Mouse (Mus musculus) ES-Bruce4 (cell line): ENCODE data around the gene Wnt10b. TPM values are rescaled to one million over a fixed set of nuclear protein-coding genes. Genes with fewer than 3 reads are reported as not detected.

Experiments
- H3K27ac ChIP-seq: 2 replicates; pipeline ENCODE4 v1.5.1; 2012; ENCODE audit warnings: low read length, inconsistent platforms; ENCODE audit not compliant: insufficient read depth
- H3K27me3 ChIP-seq: 2 replicates; pipeline ENCODE4 v1.6.1; 2012; ENCODE audit warnings: mild to moderate bottlenecking, low read length, inconsistent platforms; ENCODE audit not compliant: control insufficient read depth, poor library complexity, insufficient read depth, severe bottlenecking
- H3K36me3 ChIP-seq: 2 replicates; pipeline ENCODE4 v1.6.1; 2012; ENCODE audit warnings: inconsistent platforms, mild to moderate bottlenecking, low read length, moderate library complexity; ENCODE audit not compliant: control insufficient read depth, poor library complexity, insufficient read depth, severe bottlenecking
- H3K4me1 ChIP-seq: one replicate; pipeline ENCODE4 v1.8.1; 2011; ENCODE audit warnings: low read length; ENCODE audit not compliant: control insufficient read depth, insufficient read depth
- H3K4me3 ChIP-seq: 2 replicates; pipeline ENCODE4 v1.5.1; 2011; ENCODE audit warnings: low read depth, mild to moderate bottlenecking, low read length
- H3K9ac ChIP-seq: 2 replicates; pipeline ENCODE4 v1.6.1; 2012; ENCODE audit warnings: low read depth, mild to moderate bottlenecking, inconsistent platforms; ENCODE audit not compliant: poor library complexity, severe bottlenecking
- H3K9me3 ChIP-seq: replicated peaks from 2 replicates; pipeline ENCODE4 v1.6.1; 2012; ENCODE audit warnings: mild to moderate bottlenecking, low read length, inconsistent platforms; ENCODE audit not compliant: control insufficient read depth, poor library complexity, insufficient read depth, severe bottlenecking
- CTCF ChIP-seq: IDR thresholded peaks from one replicate; pipeline ENCODE4 v1.8.1; 2011; ENCODE audit warnings: low read depth, low read length
- EP300 ChIP-seq: IDR thresholded peaks from 2 replicates; pipeline ENCODE4 v1.6.1; 2011; ENCODE audit warnings: low read depth, low read length; ENCODE audit not compliant: insufficient read depth
- POLR2A ChIP-seq: IDR thresholded peaks from one replicate; pipeline ENCODE4 v1.8.1; 2011; ENCODE audit warnings: low read length; ENCODE audit not compliant: insufficient read depth
- polyA plus RNA-seq: library from polyadenylated mRNA; stranded (reverse); fragments of >200 nt; gene quantifications from 2 replicates; pipeline ENCODE4 v1.2.4, GENCODE M21; 2011; ENCODE audit warnings: low read depth; ENCODE audit not compliant: missing spikeins, insufficient read depth, insufficient read length

Gene Wnt10b
- polyA plus RNA-seq, 1 experiment: 1.8 TPM

DNA sequence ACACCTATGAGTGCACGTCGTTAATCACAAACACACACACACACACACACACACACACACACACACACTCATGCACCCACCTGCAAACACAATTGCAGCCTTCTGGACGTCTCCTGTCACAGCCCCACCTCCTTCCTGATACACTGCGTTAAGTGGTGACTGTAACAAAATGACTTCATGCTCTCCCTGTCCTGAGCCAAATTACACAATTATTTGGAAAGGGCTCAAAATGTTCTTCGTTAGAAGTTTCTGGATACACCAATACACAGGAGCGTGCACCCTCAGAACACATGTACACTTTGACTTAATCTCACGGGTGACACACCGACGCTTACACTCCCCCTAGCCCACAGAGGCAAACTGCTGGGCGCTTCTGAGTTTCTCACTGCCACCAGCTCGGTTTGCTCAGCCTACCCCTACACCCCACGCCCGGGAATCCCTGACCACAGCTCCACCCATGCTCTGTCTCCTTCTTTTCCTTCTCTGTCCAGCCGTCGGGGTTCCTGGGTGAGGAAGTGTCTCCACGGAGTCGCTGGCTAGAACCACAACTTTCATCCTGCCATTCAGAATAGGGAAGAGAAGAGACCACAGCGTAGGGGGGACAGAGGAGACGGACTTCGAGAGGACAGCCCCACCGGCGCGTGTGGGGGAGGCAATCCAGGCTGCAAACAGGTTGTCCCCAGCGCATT, 11.2 kb upstream of the Wnt10b start:
- Histone ChIP-seq H3K36me3 (no peaks in the 10 kb centered on the region), H3K9ac (no peak overlapping the region), H3K4me3 (no peak overlapping the region), H3K27me3 (peaks cover 19% of the 10 kb centered on the region), H3K4me1 (no peaks in the 10 kb centered on the region), H3K9me3 (no peaks in the 10 kb centered on the region), H3K27ac (no peak overlapping the region)
- TF ChIP-seq POLR2A (no peak), EP300 (no peak), CTCF (no peak)

DNA sequence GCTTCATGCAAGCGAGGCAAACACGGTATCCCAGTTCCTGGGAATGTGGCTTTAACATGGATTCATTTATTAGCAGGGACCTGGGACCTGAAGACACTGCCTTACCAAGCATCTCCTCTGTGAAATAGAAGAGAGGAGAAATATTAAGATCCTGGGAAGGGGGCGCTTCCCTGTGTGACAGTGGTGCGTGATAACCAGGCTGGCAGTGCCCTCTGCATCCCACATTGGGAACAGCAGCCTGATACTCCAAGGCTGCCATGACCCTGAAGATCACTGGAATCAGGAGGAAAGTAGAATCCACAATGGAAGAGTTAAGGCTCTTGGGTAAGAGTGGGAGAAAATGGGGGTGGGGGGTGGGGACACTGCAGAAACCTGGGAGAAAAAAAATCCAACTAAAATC, 10.0 kb upstream of the Wnt10b start:
- H3K27ac ChIP-seq: no peak overlapping the region
- peaks cover 19% of the 10 kb centered on the region for H3K27me3 ChIP-seq
- no peak overlapping the region for H3K4me3 ChIP-seq
- H3K9me3 ChIP-seq: no peaks in the 10 kb centered on the region
- H3K4me1 ChIP-seq: no peaks in the 10 kb centered on the region
- TF ChIP-seq EP300: no peak
- TF ChIP-seq POLR2A: no peak
- peak; percentile 50 for TF ChIP-seq CTCF
- no peak overlapping the region for H3K9ac ChIP-seq
- H3K36me3 ChIP-seq: no peaks in the 10 kb centered on the region

DNA sequence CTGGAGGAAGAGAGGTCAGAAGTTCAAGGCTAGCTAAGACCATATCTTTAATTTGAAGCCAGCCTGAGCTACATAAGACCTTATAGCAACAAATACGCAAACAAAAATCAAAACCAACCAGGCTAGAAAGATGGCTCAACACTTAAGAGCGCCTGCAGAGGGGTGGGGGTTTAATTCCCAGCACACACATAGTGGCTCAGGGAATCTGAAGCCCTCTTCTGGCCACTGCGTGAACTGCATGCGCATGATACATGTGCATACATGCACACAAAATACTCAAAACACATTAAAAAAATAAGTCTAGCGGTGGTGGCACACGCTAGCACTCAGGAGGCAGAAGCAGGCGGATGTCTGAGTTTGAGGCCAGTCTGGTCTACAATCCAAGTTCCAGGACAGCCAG, 7.8 kb upstream of the Wnt10b start:
- Histone ChIP-seq H3K4me3 (no peak overlapping the region), H3K4me1 (no peaks in the 10 kb centered on the region), H3K27me3 (peaks cover 5% of the 10 kb centered on the region), H3K9me3 (no peaks in the 10 kb centered on the region), H3K9ac (no peak overlapping the region), H3K36me3 (no peaks in the 10 kb centered on the region), H3K27ac (no peak overlapping the region)
- TF ChIP-seq EP300 (no peak), CTCF (peak; percentile 66), POLR2A (no peak)

DNA sequence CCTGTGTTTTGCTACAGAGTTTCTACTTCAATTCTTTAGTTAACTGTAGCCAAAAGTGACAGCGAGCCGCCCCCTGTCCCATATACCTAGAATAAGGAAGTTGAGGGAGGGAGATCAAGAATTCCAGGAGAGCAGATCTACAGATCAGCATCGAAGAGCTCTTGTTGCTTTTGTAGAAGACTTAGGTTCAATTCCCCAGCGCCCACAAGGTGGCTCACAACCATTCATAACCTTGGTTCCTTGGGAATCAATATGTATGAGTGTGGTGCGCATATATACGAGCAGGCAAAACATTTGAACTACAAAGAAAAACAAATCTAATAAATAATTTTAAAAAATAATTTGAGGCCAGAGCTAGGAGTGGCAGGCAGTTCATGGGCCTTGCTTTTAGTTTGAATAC, 3.2 kb upstream of the Wnt10b start:
- no peaks in the 10 kb centered on the region for H3K36me3 ChIP-seq
- no peaks in the 10 kb centered on the region for H3K4me1 ChIP-seq
- H3K27ac ChIP-seq: no peak overlapping the region
- H3K9ac ChIP-seq: no peak overlapping the region
- peaks cover 25% of the 10 kb centered on the region for H3K27me3 ChIP-seq
- no peak overlapping the region for H3K4me3 ChIP-seq
- no peaks in the 10 kb centered on the region for H3K9me3 ChIP-seq
- TF ChIP-seq EP300: no peak
- TF ChIP-seq CTCF: no peak
- no peak for TF ChIP-seq POLR2A

DNA sequence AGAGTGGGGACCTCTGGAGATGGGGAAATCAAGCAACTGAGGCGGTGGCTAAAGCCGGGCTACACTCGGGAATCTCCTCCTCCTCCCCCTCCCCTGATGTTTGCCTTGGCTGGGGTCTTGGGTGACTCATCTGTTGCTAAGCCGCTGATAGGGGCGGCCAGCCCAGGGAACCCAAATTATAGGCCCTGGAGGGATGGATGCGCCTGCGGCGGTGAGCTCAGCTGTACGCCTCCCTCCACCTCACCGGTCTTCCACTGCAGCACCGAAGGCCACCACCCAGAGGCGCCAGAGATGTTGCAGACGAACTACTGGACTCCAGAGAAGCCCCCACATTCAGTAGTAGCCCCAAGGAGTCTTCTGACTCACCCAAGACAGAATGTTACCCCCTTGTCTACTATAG, 2.6 kb upstream of the Wnt10b start:
- H3K9ac ChIP-seq: no peak overlapping the region
- peak; percentile 29 for TF ChIP-seq CTCF
- no peak for TF ChIP-seq POLR2A
- no peaks in the 10 kb centered on the region for H3K4me1 ChIP-seq
- H3K36me3 ChIP-seq: no peaks in the 10 kb centered on the region
- H3K4me3 ChIP-seq: no peak overlapping the region
- peaks cover 30% of the 10 kb centered on the region for H3K27me3 ChIP-seq
- no peaks in the 10 kb centered on the region for H3K9me3 ChIP-seq
- H3K27ac ChIP-seq: no peak overlapping the region

DNA sequence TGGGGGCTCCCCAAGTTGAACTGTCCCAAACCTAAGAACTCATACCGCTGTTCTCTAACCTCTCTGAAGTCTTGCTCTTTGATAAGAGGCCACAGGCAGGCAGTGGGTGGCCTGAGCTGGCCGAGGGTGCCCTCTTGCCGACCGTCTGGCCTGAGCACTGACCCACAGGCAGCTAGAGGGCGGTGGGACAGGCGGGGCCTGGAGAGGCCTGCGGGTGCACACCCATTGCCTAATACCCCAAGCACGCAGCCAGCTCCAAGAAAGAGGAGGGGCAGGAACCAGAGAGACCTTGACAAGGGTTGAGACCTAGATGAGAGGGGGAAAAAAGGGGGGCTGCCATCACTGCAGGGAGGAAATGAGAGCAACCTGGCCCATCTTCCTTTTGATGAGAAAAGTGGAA, 2.1 kb upstream of the Wnt10b start:
- Histone ChIP-seq H3K9me3 (no peaks in the 10 kb centered on the region), H3K4me3 (no peak overlapping the region), H3K4me1 (no peaks in the 10 kb centered on the region), H3K27me3 (peaks cover 30% of the 10 kb centered on the region), H3K27ac (no peak overlapping the region), H3K9ac (no peak overlapping the region), H3K36me3 (no peaks in the 10 kb centered on the region)
- TF ChIP-seq CTCF (no peak), EP300 (no peak)

DNA sequence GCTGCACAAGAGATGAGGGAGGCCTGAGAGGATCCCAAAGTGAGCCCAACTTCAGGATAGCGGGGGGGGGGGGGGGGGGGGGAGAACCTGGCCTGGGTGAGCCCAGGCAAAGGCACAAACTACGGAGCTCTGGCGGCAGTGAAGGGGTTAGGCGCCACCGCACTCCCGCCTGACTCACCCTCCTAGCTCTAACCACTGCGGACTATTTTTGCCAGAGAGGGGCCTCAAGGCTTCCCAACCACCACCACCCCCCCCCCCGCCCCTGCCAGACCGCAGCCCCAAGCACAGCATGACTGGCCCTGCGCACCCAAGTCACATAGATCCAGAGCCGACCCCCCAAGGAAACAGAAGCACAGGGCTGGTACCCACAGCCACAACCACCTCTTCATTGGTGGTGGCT, 856 bp upstream of the Wnt10b start:
- Histone ChIP-seq H3K4me3 (no peak overlapping the region), H3K27me3 (peaks cover 30% of the 10 kb centered on the region), H3K36me3 (no peaks in the 10 kb centered on the region), H3K4me1 (no peaks in the 10 kb centered on the region), H3K9me3 (no peaks in the 10 kb centered on the region), H3K27ac (no peak overlapping the region), H3K9ac (no peak overlapping the region)
- no peak for TF ChIP-seq EP300
- TF ChIP-seq CTCF: no peak
- TF ChIP-seq POLR2A: no peak
